Mouse (Mus musculus) layer of hippocampus, adult 6 months (tissue): ENCODE results near the gene Nrl. TPM values are rescaled to one million over a fixed set of nuclear protein-coding genes. Genes with fewer than 3 reads are reported as not detected.

Source experiments
- long read RNA-seq, 2 experiments: library from polyadenylated mRNA; unstranded; transcript quantifications; one replicate each; pipeline ENCODE4 v2.0.0; 2019 to 2020
- polyA plus RNA-seq: library from polyadenylated mRNA; unstranded; fragments of <200 nt; fragmentation: Nextera tagmentation; gene quantifications from 2 replicates; pipeline ENCODE4 v1.2.3, GENCODE M21; 2021

Nrl gene
- 0.13 TPM in 1 of 2 replicates, not detected in the other for polyA plus RNA-seq
- long read RNA-seq, experiment 1 = 0 reads
- long read RNA-seq, experiment 2 = 0 reads

GRCm38 (mm10) chr14:55524785-55525184 lies at the start of gene Nrl:
Gene Nrl, minus strand, starts transcription at chr14:55524981.

GRCm38 (mm10) chr14:55560202-55561073 lies 35.7 kb upstream of the Nrl start, which contains the start of gene A730061H03Rik:
Gene A730061H03Rik, minus strand, starts transcription at chr14:55560406.

GRCm38 (mm10) chr14:55559799-55560201 lies 35.0 kb upstream of the Nrl start, which contains the start of gene Dcaf11:
Gene Dcaf11, plus strand, starts transcription at chr14:55560006.

GRCm38 (mm10) chr14:55540067-55540786 lies 15.4 kb upstream of the Nrl start, which contains the start of gene Pck2:
Gene Pck2, plus strand, starts transcription at chr14:55540266.

GRCm38 (mm10) chr14:55510125-55510731 lies 14.6 kb downstream of the Nrl start, which contains the start of gene Cpne6:
Gene Cpne6, plus strand, starts transcription at chr14:55510445.

GRCm38 (mm10) chr14:55490361-55491201 lies 34.2 kb downstream of the Nrl start, which contains the start of gene Carmil3:
Gene Carmil3, plus strand, starts transcription at chr14:55490651.

GRCm38 (mm10) chr14:55478651-55479599 lies 45.9 kb downstream of the Nrl start, which contains the start of gene Dhrs4:
Gene Dhrs4, plus strand, starts transcription at chr14:55478758.

Other genes with a start within 250 kb of the Nrl start
- 22.5 and 23.0 TPM in 2 replicates for gene Dhrs4, start 46.2 kb downstream of the Nrl start, polyA plus RNA-seq
- gene Carmil3, start 34.3 kb downstream of the Nrl start, polyA plus RNA-seq = 1.8 and 2.9 TPM in 2 replicates
- 661 and 751 TPM in 2 replicates for gene Cpne6, start 14.5 kb downstream of the Nrl start, polyA plus RNA-seq
- 28.8 and 36.0 TPM in 2 replicates for gene Pck2, start 15.3 kb upstream of the Nrl start, polyA plus RNA-seq
- gene Dcaf11, start 35.0 kb upstream of the Nrl start, polyA plus RNA-seq = 70.4 and 77.7 TPM in 2 replicates
- gene A730061H03Rik, start 35.4 kb upstream of the Nrl start, polyA plus RNA-seq = not detected in 2 replicates
- gene Fitm1, start 50.6 kb upstream of the Nrl start, polyA plus RNA-seq = not detected in 2 replicates
- gene Psme1, start 53.1 kb upstream of the Nrl start, polyA plus RNA-seq = 54.2 and 58.9 TPM in 2 replicates
- 151 and 161 TPM in 2 replicates for gene Emc9, start 60.3 kb upstream of the Nrl start, polyA plus RNA-seq
- gene Psme2, start 66.1 kb upstream of the Nrl start, polyA plus RNA-seq = 115 TPM in 2 replicates
- 6.5 and 11.3 TPM in 2 replicates for gene Rnf31, start 66.7 kb upstream of the Nrl start, polyA plus RNA-seq
- gene Irf9, start 78.6 kb upstream of the Nrl start, polyA plus RNA-seq = 4.6 and 5.9 TPM in 2 replicates
- gene Rec8, start 93.1 kb upstream of the Nrl start, polyA plus RNA-seq = 0.78 and 0.95 TPM in 2 replicates
- 48.5 and 50.1 TPM in 2 replicates for gene Ipo4, start 111.0 kb upstream of the Nrl start, polyA plus RNA-seq
- gene Gm49378, start 112.9 kb upstream of the Nrl start, polyA plus RNA-seq = 0.14 and 0.48 TPM in 2 replicates
- 32.7 and 36.4 TPM in 2 replicates for gene Tm9sf1, start 118.8 kb upstream of the Nrl start, polyA plus RNA-seq
- 0.11 and 0.29 TPM in 2 replicates for gene Tssk4, start 125.2 kb upstream of the Nrl start, polyA plus RNA-seq
- gene Mdp1, start 135.5 kb upstream of the Nrl start, polyA plus RNA-seq = 62.3 and 63.2 TPM in 2 replicates
- 24.9 and 27.8 TPM in 2 replicates for gene Gmpr2, start 147.0 kb upstream of the Nrl start, polyA plus RNA-seq
- 665 and 692 TPM in 2 replicates for gene Nedd8, start 147.1 kb upstream of the Nrl start, polyA plus RNA-seq
- gene Tinf2, start 156.8 kb upstream of the Nrl start, polyA plus RNA-seq = 8.2 and 9.7 TPM in 2 replicates
- 0.08 TPM in 1 of 2 replicates, not detected in the other for gene Tgm1, start 188.9 kb upstream of the Nrl start, polyA plus RNA-seq
- gene Rabggta, start 197.3 kb upstream of the Nrl start, polyA plus RNA-seq = 31.9 and 38.2 TPM in 2 replicates
- gene Dhrs1, start 220.7 kb upstream of the Nrl start, polyA plus RNA-seq = 123 and 128 TPM in 2 replicates
- gene Nop9, start 220.7 kb upstream of the Nrl start, polyA plus RNA-seq = 8.1 and 8.5 TPM in 2 replicates
- gene Cideb, start 233.5 kb upstream of the Nrl start, polyA plus RNA-seq = 3.9 and 5.8 TPM in 2 replicates
- gene Ltb4r2, start 236.4 kb upstream of the Nrl start, polyA plus RNA-seq = 0.16 and 0.54 TPM in 2 replicates
- gene Ltb4r1, start 241.0 kb upstream of the Nrl start, polyA plus RNA-seq = 0.26 TPM in 1 of 2 replicates, not detected in the other